Mouse (Mus musculus) common myeloid progenitor, adult 5-6 weeks (primary cell): Measurements from ENCODE around the gene Rnf135. TPM values are rescaled to one million over a fixed set of nuclear protein-coding genes. Genes with fewer than 3 reads are reported as not detected.

Experiments used
- total RNA-seq: library from RNA; stranded (forward); fragments of 200-1000, 187-1606 nt; gene quantifications from 2 replicates; pipeline ENCODE4 v1.2.3, GENCODE M21; 2017

Rnf135 gene
- total RNA-seq, 1 experiment from 2014 or later, result 8.1 TPM

Other genes with a start within 250 kb of the Rnf135 start
- gene Utp6, start 221.5 kb upstream of the Rnf135 start, total RNA-seq, result 106 and 118 TPM in 2 replicates
- gene Suz12, start 190.7 kb upstream of the Rnf135 start, total RNA-seq, result 111 and 149 TPM in 2 replicates
- gene Crlf3, start 102.9 kb upstream of the Rnf135 start, total RNA-seq, result 89.2 and 106 TPM in 2 replicates
- gene Atad5, start 94.5 kb upstream of the Rnf135 start, total RNA-seq, result 47.1 and 54.9 TPM in 2 replicates
- 9.3 and 11.6 TPM in 2 replicates for gene Tefm, start 41.7 kb upstream of the Rnf135 start, total RNA-seq
- gene Adap2, start 29.7 kb upstream of the Rnf135 start, total RNA-seq, result not detected in 2 replicates
- gene Rhot1, start 25.2 kb downstream of the Rnf135 start, total RNA-seq, result 57.0 and 82.5 TPM in 2 replicates
- 0.73 and 1.5 TPM in 2 replicates for gene Rhbdl3, start 117.1 kb downstream of the Rnf135 start, total RNA-seq
- gene 5730455P16Rik, start 194.2 kb downstream of the Rnf135 start, total RNA-seq, result 11.3 and 14.2 TPM in 2 replicates
- 244 and 248 TPM in 2 replicates for gene Zfp207, start 199.4 kb downstream of the Rnf135 start, total RNA-seq
- 81.0 and 107 TPM in 2 replicates for gene Psmd11, start 244.8 kb downstream of the Rnf135 start, total RNA-seq